Mouse (Mus musculus): Measurements from ENCODE around the gene Dnah17. TPM values are rescaled to one million over a fixed set of nuclear protein-coding genes. Genes with fewer than 3 reads are reported as not detected.

The Dnah17 gene
- polyA plus RNA-seq, 1 experiment from 2014 or later = 0.23 TPM

GRCm38 (mm10) chr11:118084266-118084665 lies 46.2 kb downstream of the Dnah17 start:
- Histone ChIP-seq H3K9ac (ENCODE audit: low read depth, low read length) (no peak overlapping the region), H3K27me3 (replicated peaks; ENCODE audit: control insufficient read depth, insufficient read depth, low read length) (no peaks in the 10 kb centered on the region), H3K9me3 (ENCODE audit: control insufficient read depth, low read length) (no peaks in the 10 kb centered on the region), H3K4me3 (ENCODE audit: low read length) (no peak overlapping the region), H3K36me3 (ENCODE audit: control insufficient read depth, insufficient read depth, low read length) (no peaks in the 10 kb centered on the region), H3K4me1 (ENCODE audit: control insufficient read depth, insufficient read depth, low read depth, low read length) (no peaks in the 10 kb centered on the region), H3K4me2 (ENCODE audit: low read length) (no peak overlapping the region), H3K27ac (ENCODE audit: low read depth, low read length) (no peak overlapping the region)
- ATAC-seq = no peak
- 82% methylated on average over 3 of the region's 3 CpGs for WGBS

- 8% methylated on average over 6 of the region's 6 CpGs for WGBS
- H3K27me3 ChIP-seq (replicated peaks; ENCODE audit: control insufficient read depth, insufficient read depth, low read length) = no peaks in the 10 kb centered on the region
- no peak overlapping the region for H3K4me2 ChIP-seq (ENCODE audit: low read length)
- H3K36me3 ChIP-seq (ENCODE audit: control insufficient read depth, insufficient read depth, low read length) = no peaks in the 10 kb centered on the region
- no peak overlapping the region for H3K4me3 ChIP-seq (ENCODE audit: low read length)
- no peak overlapping the region for H3K27ac ChIP-seq (ENCODE audit: low read depth, low read length)
- H3K4me1 ChIP-seq (ENCODE audit: control insufficient read depth, insufficient read depth, low read depth, low read length) = no peaks in the 10 kb centered on the region
- H3K9me3 ChIP-seq (ENCODE audit: control insufficient read depth, low read length) = no peaks in the 10 kb centered on the region
- no peak for ATAC-seq
- H3K9ac ChIP-seq (ENCODE audit: low read depth, low read length) = no peak overlapping the region
These were observed 46.6 kb downstream of the Dnah17 start for GRCm38 (mm10) chr11:118083811-118084210.

- Histone ChIP-seq H3K4me2 (ENCODE audit: low read length) (no peak overlapping the region), H3K4me3 (ENCODE audit: low read length) (no peak overlapping the region), H3K27me3 (replicated peaks; ENCODE audit: control insufficient read depth, insufficient read depth, low read length) (no peaks in the 10 kb centered on the region), H3K27ac (ENCODE audit: low read depth, low read length) (no peak overlapping the region), H3K36me3 (ENCODE audit: control insufficient read depth, insufficient read depth, low read length) (no peaks in the 10 kb centered on the region), H3K9ac (ENCODE audit: low read depth, low read length) (no peak overlapping the region), H3K4me1 (ENCODE audit: control insufficient read depth, insufficient read depth, low read depth, low read length) (no peaks in the 10 kb centered on the region), H3K9me3 (ENCODE audit: control insufficient read depth, low read length) (no peaks in the 10 kb centered on the region)
- 87% methylated on average over 14 of the region's 14 CpGs for WGBS
- no peak for ATAC-seq
These were observed 48.1 kb downstream of the Dnah17 start for GRCm38 (mm10) chr11:118082294-118082693.

- no peak for ATAC-seq
- H3K9me3 ChIP-seq (ENCODE audit: control insufficient read depth, low read length) = no peaks in the 10 kb centered on the region
- WGBS = 79% methylated on average over 14 of the region's 14 CpGs
These were observed 50.7 kb downstream of the Dnah17 start for GRCm38 (mm10) chr11:118079750-118080149.

GRCm38 (mm10) chr11:118076929-118077328 lies 53.5 kb downstream of the Dnah17 start:
- Histone ChIP-seq H3K4me1 (ENCODE audit: control insufficient read depth, insufficient read depth, low read depth, low read length) (no peaks in the 10 kb centered on the region), H3K27ac (ENCODE audit: low read depth, low read length) (no peak overlapping the region), H3K4me3 (ENCODE audit: low read length) (no peak overlapping the region), H3K4me2 (ENCODE audit: low read length) (no peak overlapping the region), H3K9ac (ENCODE audit: low read depth, low read length) (no peak overlapping the region), H3K36me3 (ENCODE audit: control insufficient read depth, insufficient read depth, low read length) (no peaks in the 10 kb centered on the region), H3K9me3 (ENCODE audit: control insufficient read depth, low read length) (no peaks in the 10 kb centered on the region), H3K27me3 (replicated peaks; ENCODE audit: control insufficient read depth, insufficient read depth, low read length) (no peaks in the 10 kb centered on the region; the same call in 1 of the 2 replicates)
- 86% methylated on average over 6 of the region's 6 CpGs for WGBS
- no peak for ATAC-seq

More at GRCm38 (mm10) chr11:118079750-118080149, 50.7 kb downstream of the Dnah17 start:
- Histone ChIP-seq H3K4me1 (ENCODE audit: control insufficient read depth, insufficient read depth, low read depth, low read length) (no peaks in the 10 kb centered on the region), H3K27me3 (replicated peaks; ENCODE audit: control insufficient read depth, insufficient read depth, low read length) (no peaks in the 10 kb centered on the region; the same call in 1 of the 2 replicates), H3K9ac (ENCODE audit: low read depth, low read length) (no peak overlapping the region), H3K27ac (ENCODE audit: low read depth, low read length) (no peak overlapping the region), H3K4me3 (ENCODE audit: low read length) (no peak overlapping the region), H3K36me3 (ENCODE audit: control insufficient read depth, insufficient read depth, low read length) (no peaks in the 10 kb centered on the region), H3K4me2 (ENCODE audit: low read length) (no peak overlapping the region)

GRCm38 (mm10) chr11:118075035-118075522 lies 55.4 kb downstream of the Dnah17 start:
- no peaks in the 10 kb centered on the region for H3K36me3 ChIP-seq (ENCODE audit: control insufficient read depth, insufficient read depth, low read length)
- H3K27me3 ChIP-seq (replicated peaks; ENCODE audit: control insufficient read depth, insufficient read depth, low read length) = no peaks in the 10 kb centered on the region; the same call in 1 of the 2 replicates
- no peaks in the 10 kb centered on the region for H3K4me1 ChIP-seq (ENCODE audit: control insufficient read depth, insufficient read depth, low read depth, low read length)
- 73% methylated on average over 17 of the region's 17 CpGs for WGBS
- H3K4me2 ChIP-seq (ENCODE audit: low read length) = no peak overlapping the region
- no peak overlapping the region for H3K4me3 ChIP-seq (ENCODE audit: low read length)
- no peak for ATAC-seq
- no peak overlapping the region for H3K9ac ChIP-seq (ENCODE audit: low read depth, low read length)
- H3K9me3 ChIP-seq (ENCODE audit: control insufficient read depth, low read length) = no peaks in the 10 kb centered on the region
- no peak overlapping the region for H3K27ac ChIP-seq (ENCODE audit: low read depth, low read length)

GRCm38 (mm10) chr11:118071227-118071912 lies 59.1 kb downstream of the Dnah17 start:
- WGBS = 45% methylated on average over 11 of the region's 11 CpGs
- Histone ChIP-seq H3K9ac (ENCODE audit: low read depth, low read length) (no peak overlapping the region), H3K9me3 (ENCODE audit: control insufficient read depth, low read length) (no peaks in the 10 kb centered on the region)

GRCm38 (mm10) chr11:118068812-118069332 lies 61.6 kb downstream of the Dnah17 start:
- H3K4me1 ChIP-seq (ENCODE audit: control insufficient read depth, insufficient read depth, low read depth, low read length) = no peaks in the 10 kb centered on the region; the same call in 1 of the 2 replicates
- no peaks in the 10 kb centered on the region for H3K9me3 ChIP-seq (ENCODE audit: control insufficient read depth, low read length)
- WGBS = 76% methylated on average over 16 of the region's 16 CpGs
- no peak overlapping the region for H3K4me3 ChIP-seq (ENCODE audit: low read length)
- no peak overlapping the region for H3K27ac ChIP-seq (ENCODE audit: low read depth, low read length)
- H3K36me3 ChIP-seq (ENCODE audit: control insufficient read depth, insufficient read depth, low read length) = no peaks in the 10 kb centered on the region
- H3K9ac ChIP-seq (ENCODE audit: low read depth, low read length) = no peak overlapping the region
- peak; percentile 58 for ATAC-seq
- H3K4me2 ChIP-seq (ENCODE audit: low read length) = no peak overlapping the region
- no peaks in the 10 kb centered on the region for H3K27me3 ChIP-seq (replicated peaks; ENCODE audit: control insufficient read depth, insufficient read depth, low read length)

More at GRCm38 (mm10) chr11:118071227-118071912, 59.1 kb downstream of the Dnah17 start:
- Histone ChIP-seq H3K27me3 (replicated peaks; ENCODE audit: control insufficient read depth, insufficient read depth, low read length) (no peaks in the 10 kb centered on the region), H3K4me2 (ENCODE audit: low read length) (no peak overlapping the region), H3K4me3 (ENCODE audit: low read length) (no peak overlapping the region), H3K27ac (ENCODE audit: low read depth, low read length) (no peak overlapping the region), H3K4me1 (ENCODE audit: control insufficient read depth, insufficient read depth, low read depth, low read length) (no peaks in the 10 kb centered on the region; the same call in 1 of the 2 replicates), H3K36me3 (ENCODE audit: control insufficient read depth, insufficient read depth, low read length) (no peaks in the 10 kb centered on the region)
- ATAC-seq = no peak

- Histone ChIP-seq H3K27me3 (replicated peaks; ENCODE audit: control insufficient read depth, insufficient read depth, low read length) (no peaks in the 10 kb centered on the region), H3K9ac (ENCODE audit: low read depth, low read length) (no peak overlapping the region), H3K36me3 (ENCODE audit: control insufficient read depth, insufficient read depth, low read length) (no peaks in the 10 kb centered on the region), H3K4me3 (ENCODE audit: low read length) (no peak overlapping the region), H3K4me2 (ENCODE audit: low read length) (no peak overlapping the region), H3K4me1 (ENCODE audit: control insufficient read depth, insufficient read depth, low read depth, low read length) (no peaks in the 10 kb centered on the region; the same call in 1 of the 2 replicates), H3K9me3 (ENCODE audit: control insufficient read depth, low read length) (no peaks in the 10 kb centered on the region), H3K27ac (ENCODE audit: low read depth, low read length) (no peak overlapping the region)
- ATAC-seq = no peak
- 69% methylated on average over 8 of the region's 8 CpGs for WGBS
These were observed 62.8 kb downstream of the Dnah17 start for GRCm38 (mm10) chr11:118067588-118067987.
